Mouse (Mus musculus) CH12.LX (cell line): ENCODE results near the gene Gm20388.

Experiments used
- CTCF ChIP-seq, 2 experiments: IDR thresholded peaks in 1 of 2; conservative IDR thresholded peaks in 1 of 2; 2 replicates each; pipeline ENCODE4 v1.5.1; 2011 to 2012; ENCODE audit warnings: low read depth in 2 of 2, low read length in 2 of 2, improper control_type of control experiment in 1 of 2, inconsistent platforms in 1 of 2, mild to moderate bottlenecking in 1 of 2, moderate library complexity in 1 of 2
- EP300 ChIP-seq: IDR thresholded peaks from 2 replicates; pipeline ENCODE4 v1.6.1; 2011; ENCODE audit warnings: low read length, improper control_type of control experiment
- GABPA ChIP-seq: IDR thresholded peaks from 2 replicates; pipeline ENCODE4 v1.6.1; 2012; ENCODE audit warnings: low read depth, low read length, improper control_type of control experiment, inconsistent platforms; ENCODE audit not compliant: insufficient replicate concordance
- JUND ChIP-seq: conservative IDR thresholded peaks from 2 replicates; pipeline ENCODE4 v1.6.1; 2011; ENCODE audit warnings: low read depth, low read length, improper control_type of control experiment
- MAX ChIP-seq: IDR thresholded peaks from 2 replicates; pipeline ENCODE4 v1.6.1; 2011; ENCODE audit warnings: low read length, improper control_type of control experiment
- MEF2A ChIP-seq: IDR thresholded peaks from 2 replicates; pipeline ENCODE4 v1.6.1; 2014; ENCODE audit warnings: low read depth, mild to moderate bottlenecking, inconsistent platforms, low read length, improper control_type of control experiment, borderline replicate concordance
- MXI1 ChIP-seq: IDR thresholded peaks from 2 replicates; pipeline ENCODE4 v1.6.1; 2011; ENCODE audit warnings: mild to moderate bottlenecking, low read depth, low read length, improper control_type of control experiment
- POLR2A ChIP-seq: IDR thresholded peaks from 2 replicates; pipeline ENCODE4 v1.6.1; 2011; ENCODE audit warnings: low read depth, mild to moderate bottlenecking, improper control_type of control experiment, low read length
- POLR2AphosphoS2 ChIP-seq: IDR thresholded peaks from 2 replicates; pipeline ENCODE4 v1.6.1; 2011; ENCODE audit warnings: low read depth, low read length, improper control_type of control experiment

- TF ChIP-seq EP300 (no peak), GABPA (no peak), POLR2A (no peak), CTCF (conservative IDR thresholded peaks at IDR 0.05 in 1 of 2, IDR thresholded peaks at IDR 0.05 in 1 of 2; ENCODE audit: low read depth in 2 of 2, low read length in 2 of 2) (no peak), MAX (no peak), MEF2A (no peak), JUND (no peak), MXI1 (no peak), POLR2AphosphoS2 (no peak)
Observed at GRCm38 (mm10) chr8:122680171-122680570, 2769.5 kb downstream of the Gm20388 start.
